Mouse (Mus musculus) CD4-positive, CD25-positive, alpha-beta regulatory T cell, adult 2 months (primary cell): Measurements from ENCODE around the gene Zfp90.

Experiments used
- DNase-seq: peaks from one replicate; pipeline ENCODE4 v3.0.0-alpha.2; 2012; ENCODE audit warnings: low read depth, low spot score

The Zfp90 gene

GRCm38 (mm10) chr8:106432954-106433570 lies 17.9 kb downstream of the Zfp90 start:
- DNase-seq: peak; percentile 84

- no peak for DNase-seq
Measured at GRCm38 (mm10) chr8:106433667-106434066, 18.5 kb downstream of the Zfp90 start.

GRCm38 (mm10) chr8:106437781-106438180 lies 22.7 kb downstream of the Zfp90 start:
- no peak for DNase-seq

- DNase-seq: no peak
Measured at GRCm38 (mm10) chr8:106440146-106440545, 25.0 kb downstream of the Zfp90 start.

- no peak for DNase-seq
Measured at GRCm38 (mm10) chr8:106442740-106443139, 27.6 kb downstream of the Zfp90 start.

- DNase-seq: no peak
Measured at GRCm38 (mm10) chr8:106451301-106452085, 36.4 kb downstream of the Zfp90 start.

GRCm38 (mm10) chr8:106452701-106453481 lies 37.8 kb downstream of the Zfp90 start:
- DNase-seq: no peak

GRCm38 (mm10) chr8:106454036-106454435 lies 38.9 kb downstream of the Zfp90 start:
- no peak for DNase-seq

GRCm38 (mm10) chr8:106462131-106462530 lies 47.0 kb downstream of the Zfp90 start:
- no peak for DNase-seq

GRCm38 (mm10) chr8:106463795-106464194 lies 48.7 kb downstream of the Zfp90 start:
- DNase-seq: no peak

GRCm38 (mm10) chr8:106469485-106469884 lies 54.4 kb downstream of the Zfp90 start:
- no peak for DNase-seq

- DNase-seq: no peak
Measured at GRCm38 (mm10) chr8:106474001-106474400, 58.9 kb downstream of the Zfp90 start.
